Mouse (Mus musculus) bone marrow, adult 2 months (tissue): ENCODE data around the gene Esrrg.

Source experiments
- CTCF ChIP-seq: fragments of 200-500 bp; IDR thresholded peaks from 2 replicates; pipeline ENCODE4 v1.5.1; 2011; ENCODE audit warnings: low read length, control low read depth; ENCODE audit not compliant: control insufficient read depth, insufficient read depth
- POLR2A ChIP-seq: fragments of 200-500 bp; IDR thresholded peaks from 2 replicates; pipeline ENCODE4 v1.6.1; 2011; ENCODE audit warnings: low read depth, mild to moderate bottlenecking, control low read depth, low read length, borderline replicate concordance; ENCODE audit not compliant: control insufficient read depth

DNA sequence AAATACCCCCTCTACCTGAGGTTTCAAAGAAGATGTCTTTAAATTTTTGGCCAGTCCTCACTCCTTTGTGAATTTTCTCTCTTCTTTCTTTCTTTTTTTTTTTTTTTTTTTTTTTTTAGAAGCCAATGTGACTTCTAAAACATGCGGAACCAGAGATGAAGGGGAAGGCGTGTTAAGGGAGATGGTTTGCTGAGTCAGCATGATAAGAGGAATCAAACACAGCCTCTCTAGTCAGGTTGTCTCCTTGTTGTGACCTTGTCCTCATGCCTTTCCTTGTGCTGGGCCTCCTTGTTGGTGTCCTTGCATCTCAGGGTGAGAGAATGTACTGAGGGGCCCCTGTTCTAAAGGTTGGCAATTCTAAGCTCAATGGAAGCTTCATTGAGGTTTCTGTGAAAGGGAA lies 348.1 kb downstream of the Esrrg start:
- TF ChIP-seq CTCF (no peak), POLR2A (no peak)
